Mouse (Mus musculus): Measurements from ENCODE around the gene Tekt3. TPM values are rescaled to one million over a fixed set of nuclear protein-coding genes. Genes with fewer than 3 reads are reported as not detected.
A peak's percentile ranks its signal among the peaks of the same experiment; 100 is the strongest.

Gene Tekt3
- polyA plus RNA-seq, 1 experiment from 2014 or later: not detected

DNA sequence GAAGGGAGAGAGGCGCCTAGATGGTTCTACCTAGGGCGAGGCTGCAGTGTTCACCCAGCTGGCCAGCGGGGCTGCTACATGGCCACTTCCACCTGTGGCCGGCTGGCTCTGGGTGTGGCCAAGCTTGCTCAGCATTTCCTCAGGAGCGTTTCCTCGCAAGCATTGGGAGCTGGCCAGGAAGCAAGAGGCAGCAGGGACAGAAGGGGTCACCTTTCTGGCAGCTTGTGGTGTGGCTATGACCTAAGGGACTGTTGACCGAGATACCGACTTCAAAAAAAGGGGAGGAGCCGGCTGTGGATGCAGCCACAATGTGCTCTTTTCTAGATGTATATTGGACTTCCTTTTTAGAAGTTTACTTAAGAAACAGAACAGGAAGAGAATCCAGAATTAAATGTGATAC, 67.9 kb downstream of the Tekt3 start:
- ATAC-seq (ENCODE audit: low FRiP score, low TSS enrichment): no peak
- no peaks in the 10 kb centered on the region for H3K9me3 ChIP-seq (ENCODE audit: low read length)
- H3K36me3 ChIP-seq (ENCODE audit: insufficient read depth, low read length): no peaks in the 10 kb centered on the region
- H3K4me3 ChIP-seq (ENCODE audit: low read length): peak overlapping the region; percentile 13
- H3K27ac ChIP-seq (ENCODE audit: low read length): no peak overlapping the region
- peaks cover 48% of the 10 kb centered on the region for H3K4me1 ChIP-seq (ENCODE audit: insufficient read depth, low read length)
- no peak overlapping the region for H3K9ac ChIP-seq (replicated peaks; ENCODE audit: low read length)
- H3K27me3 ChIP-seq (ENCODE audit: insufficient read depth, low read length): peaks cover 37% of the 10 kb centered on the region
- WGBS: 33% methylated on average over 9 of the region's 9 CpGs
- H3K4me2 ChIP-seq (replicated peaks; ENCODE audit: low read depth, low read length): peak overlapping the region; percentile 27; the same call in 1 of the 2 replicates

DNA sequence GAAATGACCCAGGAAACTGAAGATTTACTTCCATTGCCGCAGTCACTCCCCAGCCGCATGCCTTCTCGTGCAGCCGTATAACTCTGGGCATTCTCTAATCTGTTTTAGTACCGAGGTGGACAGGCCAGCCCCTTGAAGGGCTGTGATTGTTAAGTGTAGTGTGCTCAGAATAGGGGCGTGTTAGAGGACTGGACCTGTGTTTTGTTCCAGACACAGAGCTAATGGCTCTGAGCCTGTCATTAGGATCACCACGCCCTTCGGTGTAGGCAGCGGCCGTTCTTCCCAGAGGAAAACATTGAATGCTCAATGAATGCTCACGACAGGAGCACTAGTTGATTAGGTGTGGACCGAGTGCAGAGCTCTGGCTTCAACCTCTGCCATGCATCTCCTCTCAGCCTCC, 68.4 kb downstream of the Tekt3 start:
- peaks cover 37% of the 10 kb centered on the region for H3K27me3 ChIP-seq (ENCODE audit: insufficient read depth, low read length)
- peak overlapping the region; percentile 3; the same call in 1 of the 2 replicates for H3K4me3 ChIP-seq (ENCODE audit: low read length)
- ATAC-seq (ENCODE audit: low FRiP score, low TSS enrichment): no peak
- 13% methylated on average over 12 of the region's 12 CpGs for WGBS
- no peak overlapping the region for H3K9ac ChIP-seq (replicated peaks; ENCODE audit: low read length)
- H3K9me3 ChIP-seq (ENCODE audit: low read length): no peaks in the 10 kb centered on the region
- H3K4me2 ChIP-seq (replicated peaks; ENCODE audit: low read depth, low read length): peak overlapping the region; percentile 27; the same call in 1 of the 2 replicates
- H3K27ac ChIP-seq (ENCODE audit: low read length): no peak overlapping the region
- no peaks in the 10 kb centered on the region for H3K36me3 ChIP-seq (ENCODE audit: insufficient read depth, low read length)
- peaks cover 52% of the 10 kb centered on the region for H3K4me1 ChIP-seq (ENCODE audit: insufficient read depth, low read length)

DNA sequence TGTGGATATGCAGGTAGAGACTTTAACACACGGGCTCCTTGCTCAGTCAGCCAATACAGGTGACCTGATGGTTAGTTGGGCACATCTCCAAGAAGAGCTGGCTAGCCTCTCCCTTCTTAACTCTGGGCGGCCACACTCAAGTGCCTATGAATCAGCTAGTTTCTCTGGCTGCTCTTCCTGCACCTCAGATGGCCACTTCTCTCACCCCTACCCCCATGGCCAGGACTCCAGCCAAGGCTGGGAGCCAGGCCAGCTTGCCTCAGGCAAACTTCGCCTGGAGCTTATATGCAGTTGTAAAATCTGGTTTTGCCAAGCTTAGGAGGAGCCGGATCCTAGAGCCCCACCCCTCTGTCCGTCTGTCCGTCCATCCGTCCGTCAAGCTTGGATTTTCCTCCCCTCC, 69.0 kb downstream of the Tekt3 start:
- WGBS: 37% methylated on average over 8 of the region's 8 CpGs
- Histone ChIP-seq H3K36me3 (ENCODE audit: insufficient read depth, low read length) (no peaks in the 10 kb centered on the region), H3K9me3 (ENCODE audit: low read length) (no peaks in the 10 kb centered on the region), H3K4me1 (ENCODE audit: insufficient read depth, low read length) (peaks cover 59% of the 10 kb centered on the region), H3K4me3 (ENCODE audit: low read length) (peak overlapping the region; percentile 66), H3K27me3 (ENCODE audit: insufficient read depth, low read length) (peaks cover 37% of the 10 kb centered on the region), H3K9ac (replicated peaks; ENCODE audit: low read length) (peak overlapping the region; percentile 79), H3K4me2 (replicated peaks; ENCODE audit: low read depth, low read length) (peak overlapping the region; percentile 89), H3K27ac (ENCODE audit: low read length) (no peak overlapping the region)
- ATAC-seq (ENCODE audit: low FRiP score, low TSS enrichment): no peak

DNA sequence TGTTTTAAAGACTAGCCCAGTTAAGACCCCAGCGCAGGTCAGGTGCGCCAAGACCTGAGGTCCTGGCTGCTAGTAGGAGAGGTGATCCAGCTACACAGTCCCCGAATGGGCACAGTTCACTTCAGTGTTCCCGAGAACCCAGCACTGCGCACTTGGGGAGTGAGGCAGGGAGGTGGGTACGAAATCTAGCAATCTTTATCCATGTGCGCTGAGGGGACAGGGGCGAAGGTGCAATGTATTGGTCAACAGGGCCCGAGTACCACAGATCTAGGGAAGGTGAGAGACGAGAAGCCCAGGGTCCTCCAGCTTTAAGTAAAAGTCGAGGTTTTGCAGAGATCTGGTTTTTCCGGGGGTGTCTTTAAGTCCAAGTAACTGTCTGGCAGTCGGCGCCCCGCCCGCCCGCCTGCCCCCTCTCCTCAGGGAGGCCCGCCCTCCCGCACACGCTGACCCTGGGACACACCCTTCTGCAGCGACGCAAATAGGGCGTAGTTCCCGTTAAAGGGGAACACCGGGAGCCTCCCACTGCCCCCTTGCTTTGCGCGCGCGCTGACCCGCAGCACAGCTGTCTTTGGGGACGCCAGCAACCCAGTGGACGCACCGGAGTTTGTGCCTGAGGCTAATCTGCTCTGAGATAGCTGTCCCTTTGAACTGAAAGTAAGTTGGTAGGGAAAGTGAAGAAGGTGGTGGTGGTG, 69.7 kb downstream of the Tekt3 start:
- Histone ChIP-seq H3K27me3 (ENCODE audit: insufficient read depth, low read length) (peaks cover 37% of the 10 kb centered on the region), H3K9ac (replicated peaks; ENCODE audit: low read length) (peak overlapping the region; percentile 79), H3K27ac (ENCODE audit: low read length) (peak overlapping the region; percentile 92), H3K4me1 (ENCODE audit: insufficient read depth, low read length) (peaks cover 64% of the 10 kb centered on the region), H3K9me3 (ENCODE audit: low read length) (no peaks in the 10 kb centered on the region), H3K4me3 (ENCODE audit: low read length) (peak overlapping the region; percentile 66), H3K4me2 (replicated peaks; ENCODE audit: low read depth, low read length) (peak overlapping the region; percentile 89), H3K36me3 (ENCODE audit: insufficient read depth, low read length) (no peaks in the 10 kb centered on the region)
- WGBS: 3% methylated on average over 33 of the region's 33 CpGs
- no peak for ATAC-seq (ENCODE audit: low FRiP score, low TSS enrichment)

DNA sequence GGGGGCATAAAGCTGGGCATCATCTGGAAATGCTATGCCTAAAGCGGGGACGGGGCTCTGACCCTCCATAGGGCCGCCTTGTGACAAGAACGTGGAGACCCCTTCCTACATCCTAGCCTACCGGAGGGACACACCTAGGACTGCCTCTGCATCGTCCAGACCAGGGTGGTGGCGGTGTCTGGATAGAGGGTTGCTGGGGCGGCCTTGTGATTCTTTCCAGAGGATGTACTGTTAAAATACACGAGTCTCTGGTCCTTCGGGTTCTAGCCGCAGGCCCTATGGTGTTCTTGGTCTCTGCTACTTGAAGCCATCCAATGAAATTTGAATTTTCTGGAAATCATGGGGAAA, 70.2 kb downstream of the Tekt3 start:
- H3K27me3 ChIP-seq (ENCODE audit: insufficient read depth, low read length): peaks cover 37% of the 10 kb centered on the region
- H3K9ac ChIP-seq (replicated peaks; ENCODE audit: low read length): peak overlapping the region; percentile 79
- H3K36me3 ChIP-seq (ENCODE audit: insufficient read depth, low read length): 0 out of 2 replicates have a peak, but pooled peaks cover 2% of the 10 kb centered on the region
- peak overlapping the region; percentile 66 for H3K4me3 ChIP-seq (ENCODE audit: low read length)
- peaks cover 64% of the 10 kb centered on the region for H3K4me1 ChIP-seq (ENCODE audit: insufficient read depth, low read length)
- H3K27ac ChIP-seq (ENCODE audit: low read length): peak overlapping the region; percentile 92
- H3K9me3 ChIP-seq (ENCODE audit: low read length): no peaks in the 10 kb centered on the region
- H3K4me2 ChIP-seq (replicated peaks; ENCODE audit: low read depth, low read length): peak overlapping the region; percentile 89
- 9% methylated on average over 11 of the region's 11 CpGs for WGBS
- no peak for ATAC-seq (ENCODE audit: low FRiP score, low TSS enrichment)

DNA sequence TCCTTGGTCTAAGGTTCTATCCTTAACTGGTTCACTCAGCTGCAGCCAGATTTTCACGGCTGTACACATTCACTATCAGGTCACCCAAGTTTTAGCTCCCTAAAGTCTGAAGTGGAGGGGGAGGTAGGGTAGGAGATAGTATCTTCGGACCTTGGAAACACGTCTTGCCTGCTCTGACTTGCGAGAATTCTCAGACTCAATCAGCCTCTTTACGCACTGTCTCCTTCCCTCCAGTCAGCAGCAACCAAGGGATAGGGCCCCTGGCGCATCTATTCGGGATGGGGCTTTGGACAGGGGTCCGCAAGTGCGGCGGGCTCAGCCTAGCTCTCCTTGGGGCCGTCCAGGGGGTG, 70.7 kb downstream of the Tekt3 start:
- WGBS: 1% methylated on average over 11 of the region's 11 CpGs
- H3K4me3 ChIP-seq (ENCODE audit: low read length): peak overlapping the region; percentile 66
- H3K9me3 ChIP-seq (ENCODE audit: low read length): no peaks in the 10 kb centered on the region
- peak overlapping the region; percentile 79 for H3K9ac ChIP-seq (replicated peaks; ENCODE audit: low read length)
- ATAC-seq (ENCODE audit: low FRiP score, low TSS enrichment): no peak
- H3K36me3 ChIP-seq (ENCODE audit: insufficient read depth, low read length): 0 out of 2 replicates have a peak, but pooled peaks cover 6% of the 10 kb centered on the region
- peaks cover 64% of the 10 kb centered on the region for H3K4me1 ChIP-seq (ENCODE audit: insufficient read depth, low read length)
- H3K27me3 ChIP-seq (ENCODE audit: insufficient read depth, low read length): peaks cover 37% of the 10 kb centered on the region
- H3K4me2 ChIP-seq (replicated peaks; ENCODE audit: low read depth, low read length): peak overlapping the region; percentile 89
- peak overlapping the region; percentile 92 for H3K27ac ChIP-seq (ENCODE audit: low read length)

DNA sequence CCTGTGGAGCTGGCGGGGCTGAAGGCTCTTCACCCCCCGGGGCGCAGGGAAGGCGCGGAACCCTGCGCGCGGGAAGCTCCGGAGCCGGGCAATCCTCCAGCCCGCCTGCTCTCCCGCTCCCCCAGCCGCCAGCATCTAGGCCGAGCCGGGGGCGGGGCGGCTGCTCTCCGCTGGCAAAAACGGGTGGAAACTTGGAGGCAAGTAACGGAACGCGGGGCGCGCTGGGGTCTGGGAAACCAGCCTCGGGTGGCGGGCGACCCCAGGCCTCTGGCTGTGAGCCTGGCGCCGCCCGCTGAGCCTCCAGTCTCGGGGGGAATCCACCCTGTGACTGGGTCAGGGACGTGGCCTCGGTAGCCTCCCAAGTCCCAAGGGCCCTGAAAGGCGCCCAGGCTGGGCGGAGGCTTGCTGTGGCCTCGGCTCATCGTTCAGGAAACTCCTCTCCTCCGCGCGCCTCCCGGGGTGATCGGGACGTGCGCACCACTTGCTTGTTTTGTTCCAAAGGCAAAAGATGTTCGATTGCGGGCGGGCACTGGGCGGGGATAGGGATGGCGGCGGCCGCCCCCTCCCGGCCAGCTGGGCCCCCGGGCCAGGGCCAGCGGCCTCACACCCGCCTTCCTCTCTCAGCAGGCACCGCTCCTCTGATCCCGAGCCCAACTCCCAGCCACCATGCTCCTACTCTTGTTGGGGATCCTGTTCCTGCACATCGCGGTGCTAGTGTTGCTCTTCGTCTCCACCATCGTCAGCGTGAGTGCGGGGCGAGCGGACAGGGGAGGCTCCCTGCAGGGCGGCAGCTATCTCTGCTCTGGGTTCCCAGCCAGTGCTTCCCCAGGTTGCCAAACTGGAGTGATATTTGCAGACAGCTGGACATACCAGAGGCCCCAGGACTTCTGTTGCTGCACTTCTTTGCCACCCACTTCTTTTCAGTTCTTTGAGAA, 71.3 kb downstream of the Tekt3 start:
- Histone ChIP-seq H3K36me3 (ENCODE audit: insufficient read depth, low read length) (0 out of 2 replicates have a peak, but pooled peaks cover 6% of the 10 kb centered on the region), H3K4me1 (ENCODE audit: insufficient read depth, low read length) (peaks cover 64% of the 10 kb centered on the region), H3K4me2 (replicated peaks; ENCODE audit: low read depth, low read length) (peak overlapping the region; percentile 89), H3K9me3 (ENCODE audit: low read length) (no peaks in the 10 kb centered on the region), H3K27me3 (ENCODE audit: insufficient read depth, low read length) (peaks cover 37% of the 10 kb centered on the region), H3K4me3 (ENCODE audit: low read length) (peak overlapping the region; percentile 66), H3K27ac (ENCODE audit: low read length) (peak overlapping the region; percentile 92), H3K9ac (replicated peaks; ENCODE audit: low read length) (peak overlapping the region; percentile 79)
- under 1% methylated on average over 57 of the region's 66 CpGs for WGBS
- peak; percentile 70 for ATAC-seq (ENCODE audit: low FRiP score, low TSS enrichment)

DNA sequence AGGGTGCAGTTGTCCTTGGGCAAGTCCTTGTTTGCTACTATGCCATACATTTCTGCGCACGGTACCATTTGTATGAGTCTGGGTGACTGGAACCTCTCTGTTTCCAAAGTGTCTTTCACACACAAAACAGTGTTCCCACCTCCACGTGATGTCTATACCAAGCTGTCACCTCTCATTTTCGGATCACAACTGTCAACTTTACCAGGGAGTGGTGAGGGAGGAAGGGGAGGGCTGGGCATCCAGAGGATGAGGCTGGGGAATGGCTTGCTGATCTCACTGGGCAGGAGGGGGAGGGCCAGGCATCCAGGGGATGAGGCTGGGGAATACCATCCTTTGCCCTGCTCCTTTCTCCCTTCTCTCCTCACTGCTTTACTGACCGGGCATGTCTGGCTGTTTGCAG, 72.6 kb downstream of the Tekt3 start:
- H3K27ac ChIP-seq (ENCODE audit: low read length): no peak overlapping the region
- 94% methylated on average over 5 of the region's 5 CpGs for WGBS
- H3K27me3 ChIP-seq (ENCODE audit: insufficient read depth, low read length): peaks cover 34% of the 10 kb centered on the region
- H3K36me3 ChIP-seq (ENCODE audit: insufficient read depth, low read length): 0 out of 2 replicates have a peak, but pooled peaks cover 6% of the 10 kb centered on the region
- ATAC-seq (ENCODE audit: low FRiP score, low TSS enrichment): no peak
- H3K4me2 ChIP-seq (replicated peaks; ENCODE audit: low read depth, low read length): peak overlapping the region; percentile 89
- no peak overlapping the region for H3K9ac ChIP-seq (replicated peaks; ENCODE audit: low read length)
- no peaks in the 10 kb centered on the region for H3K9me3 ChIP-seq (ENCODE audit: low read length)
- no peak overlapping the region for H3K4me3 ChIP-seq (ENCODE audit: low read length)
- H3K4me1 ChIP-seq (ENCODE audit: insufficient read depth, low read length): peaks cover 61% of the 10 kb centered on the region

DNA sequence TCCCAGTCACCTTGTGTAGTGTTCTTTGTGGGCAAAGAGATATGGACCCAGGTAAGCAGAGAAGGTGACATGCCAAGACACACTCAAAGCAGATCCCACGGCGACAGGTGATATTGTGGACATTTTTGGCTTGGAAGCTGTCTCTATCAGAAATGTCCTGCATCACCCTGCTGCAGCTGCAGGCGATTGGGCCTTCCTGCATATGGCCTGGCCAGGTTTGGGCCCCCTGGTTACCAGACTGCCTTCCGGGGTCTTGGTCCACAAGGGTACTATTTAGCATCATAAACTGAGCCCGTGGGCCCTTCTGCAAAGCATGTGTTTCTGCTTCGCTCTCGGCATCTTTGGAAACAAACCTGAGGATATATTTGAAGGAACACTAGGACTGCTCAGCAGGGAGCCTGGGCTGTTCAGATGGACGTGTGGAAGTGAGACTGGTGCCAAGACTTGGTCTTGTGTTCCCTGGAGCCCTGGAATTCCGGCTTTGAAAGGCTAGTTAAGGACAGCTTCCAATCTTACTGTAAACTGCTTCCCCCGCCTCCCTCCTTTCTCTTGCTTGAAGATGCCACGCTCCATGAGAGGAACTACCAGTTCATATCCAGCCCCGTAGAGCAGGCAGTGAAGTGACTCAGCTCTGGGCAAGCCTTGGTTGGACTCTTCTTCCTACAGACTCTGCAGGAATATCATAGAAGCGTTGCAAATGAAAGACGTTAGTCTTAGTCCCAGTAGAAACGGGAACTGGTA, 73.5 kb downstream of the Tekt3 start:
- no peak for ATAC-seq (ENCODE audit: low FRiP score, low TSS enrichment)
- Histone ChIP-seq H3K4me2 (replicated peaks; ENCODE audit: low read depth, low read length) (no peak overlapping the region), H3K27me3 (ENCODE audit: insufficient read depth, low read length) (peaks cover 30% of the 10 kb centered on the region), H3K9ac (replicated peaks; ENCODE audit: low read length) (no peak overlapping the region), H3K9me3 (ENCODE audit: low read length) (no peaks in the 10 kb centered on the region), H3K27ac (ENCODE audit: low read length) (peak overlapping the region; percentile 56), H3K4me1 (ENCODE audit: insufficient read depth, low read length) (peaks cover 52% of the 10 kb centered on the region), H3K36me3 (ENCODE audit: insufficient read depth, low read length) (peaks cover 10% of the 10 kb centered on the region; the same call in 1 of the 2 replicates), H3K4me3 (ENCODE audit: low read length) (no peak overlapping the region)
- 70% methylated on average over 15 of the region's 15 CpGs for WGBS

Data from kidney, embryonic 16.5 days (tissue).